ENCODE assay signal across 2 mouse cellular contexts in the genomic region with DNA sequence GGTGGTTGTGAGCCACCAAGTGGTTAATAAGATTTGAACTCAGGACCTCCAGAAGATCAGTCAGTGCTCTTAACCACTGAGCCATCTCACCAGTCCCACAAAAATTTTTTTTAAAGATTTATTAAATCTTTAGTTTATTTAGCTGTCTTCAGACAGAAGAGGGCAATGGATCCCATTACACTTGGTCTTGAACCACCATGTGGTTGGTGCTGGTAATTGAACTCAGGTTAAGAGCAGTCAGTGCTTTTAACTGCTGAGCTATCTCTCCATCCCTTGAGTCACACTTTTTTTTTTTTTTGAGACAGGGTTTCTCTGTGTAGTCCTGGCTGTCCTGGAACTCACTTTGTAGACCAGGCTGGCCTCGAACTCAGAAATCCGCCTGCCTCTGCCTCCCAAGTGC. TPM values are rescaled to one million over a fixed set of nuclear protein-coding genes. Genes with fewer than 3 reads are reported as not detected.
"Had no signal": no experiment of that assay in that cellular context is flagged by ENCODE, and none has a peak within 500 bp of the region (broad histone marks: within the 10 kb centered on the region; RNA-seq: fewer than 3 reads in every experiment).

No protein-coding gene starts in this region.

RNA-seq across cellular contexts. Expression of gene B3gnt7, which starts 38.5 kb away (rescaled TPM):
- total RNA-seq: gastrocnemius, adult 2 months; gastrocnemius, postnatal 25 days had no signal
